Mouse (Mus musculus) hindbrain, embryonic 13.5 days (tissue): ENCODE data around the gene Pank4. TPM values are rescaled to one million over a fixed set of nuclear protein-coding genes. Genes with fewer than 3 reads are reported as not detected.

Source experiments
- ATAC-seq: fragments of 200-750 bp; cut with Nextera tagmentation; 2 replicates; pipeline ENCODE4 v1.8.0; 2017; ENCODE audit warnings: moderate TSS enrichment; ENCODE audit not compliant: low FRiP score
- H3K27ac ChIP-seq: fragments of 300-500 bp; sonication (generic); 2 replicates; pipeline ENCODE4 v1.5.1; 2015; ENCODE audit warnings: inconsistent platforms, mild to moderate bottlenecking, moderate library complexity
- H3K27me3 ChIP-seq: fragments of 300-500 bp; sonication (generic); 2 replicates; pipeline ENCODE4 v1.6.1; 2015; ENCODE audit warnings: mild to moderate bottlenecking, inconsistent platforms
- H3K36me3 ChIP-seq: fragments of 300-500 bp; sonication (generic); 2 replicates; pipeline ENCODE4 v1.6.1; 2015; ENCODE audit warnings: mild to moderate bottlenecking, inconsistent platforms
- H3K4me1 ChIP-seq: fragments of 300-500 bp; sonication (generic); replicated peaks from 2 replicates; pipeline ENCODE4 v1.6.1; 2015; ENCODE audit warnings: inconsistent platforms
- H3K4me2 ChIP-seq: fragments of 300-500 bp; sonication (generic); 2 replicates; pipeline ENCODE4 v1.6.1; 2015; ENCODE audit warnings: inconsistent platforms, mild to moderate bottlenecking, moderate library complexity
- H3K4me3 ChIP-seq: fragments of 300-500 bp; sonication (generic); 2 replicates; pipeline ENCODE4 v1.5.1; 2015; ENCODE audit warnings: mild to moderate bottlenecking, inconsistent platforms
- H3K9ac ChIP-seq: fragments of 300-500 bp; sonication (generic); 2 replicates; pipeline ENCODE4 v1.6.1; 2015; ENCODE audit warnings: mild to moderate bottlenecking, inconsistent platforms
- H3K9me3 ChIP-seq: fragments of 300-500 bp; sonication (generic); 2 replicates; pipeline ENCODE4 v1.6.1; 2016; ENCODE audit warnings: inconsistent platforms
- WGBS: fragments of 180-500 bp; shearing (Covaris S2); methylation state at CpG from one replicate; pipeline ENCODE4 v1.1.7; 2015; 5-methylcytosine and 5-hydroxymethylcytosine counted together
- polyA plus RNA-seq: library from polyadenylated mRNA; unstranded; fragments of >200 nt; fragmentation: Nextera tagmentation; extraction: Ambion mirVana; gene quantifications from 2 replicates; pipeline ENCODE4 v1.2.1, GENCODE M21; 2015

Gene Pank4
- 37.4 and 38.1 TPM in 2 replicates for polyA plus RNA-seq

- Histone ChIP-seq H3K27ac (peak within 1 kb of the TSS; percentile 97), H3K9me3 (no peaks in the 10 kb centered on the region), H3K4me3 (peak within 1 kb of the TSS; percentile 78), H3K4me1 (peaks cover 71% of the 10 kb centered on the region), H3K4me2 (peak within 1 kb of the TSS; percentile 89), H3K27me3 (peaks cover 31% of the 10 kb centered on the region), H3K36me3 (peaks cover 2% of the 10 kb centered on the region), H3K9ac (peak within 1 kb of the TSS; percentile 90)
- WGBS, result under 1% methylated on average over 64 of the region's 66 CpGs
- peak; percentile 91 for ATAC-seq
These were observed at the start of gene Pank4 for GRCm38 (mm10) chr4:154963901-154964580. Gene Pank4, plus strand, starts transcription at chr4:154964123.

DNA sequence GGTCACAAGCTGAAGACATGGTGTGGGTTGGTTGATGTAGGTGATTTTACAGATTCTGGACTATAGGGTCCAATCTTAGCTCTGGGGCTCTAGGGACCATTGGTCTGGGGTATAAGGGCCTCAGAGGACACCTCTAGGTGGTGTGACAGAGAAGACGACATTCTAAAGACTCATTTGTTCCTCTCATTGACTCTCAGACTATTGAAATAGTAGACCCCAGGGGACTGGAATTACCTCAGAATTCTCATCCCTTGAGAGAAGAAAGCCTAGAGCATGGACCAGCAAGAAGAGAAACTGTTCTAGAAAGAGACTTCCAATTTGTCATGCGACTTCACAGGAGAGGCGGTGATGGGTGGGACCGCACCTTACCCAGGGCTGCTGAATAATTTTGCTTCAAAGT is 49.7 kb upstream of the Pank4 start:
- Histone ChIP-seq H3K4me2 (no peak overlapping the region), H3K27ac (no peak overlapping the region), H3K9me3 (no peaks in the 10 kb centered on the region), H3K4me1 (0 out of 2 replicates have a peak, but pooled peaks cover 6% of the 10 kb centered on the region), H3K27me3 (no peaks in the 10 kb centered on the region), H3K4me3 (no peak overlapping the region), H3K9ac (no peak overlapping the region), H3K36me3 (no peaks in the 10 kb centered on the region)
- 92% methylated on average over 4 of the region's 4 CpGs for WGBS
- no peak for ATAC-seq

DNA sequence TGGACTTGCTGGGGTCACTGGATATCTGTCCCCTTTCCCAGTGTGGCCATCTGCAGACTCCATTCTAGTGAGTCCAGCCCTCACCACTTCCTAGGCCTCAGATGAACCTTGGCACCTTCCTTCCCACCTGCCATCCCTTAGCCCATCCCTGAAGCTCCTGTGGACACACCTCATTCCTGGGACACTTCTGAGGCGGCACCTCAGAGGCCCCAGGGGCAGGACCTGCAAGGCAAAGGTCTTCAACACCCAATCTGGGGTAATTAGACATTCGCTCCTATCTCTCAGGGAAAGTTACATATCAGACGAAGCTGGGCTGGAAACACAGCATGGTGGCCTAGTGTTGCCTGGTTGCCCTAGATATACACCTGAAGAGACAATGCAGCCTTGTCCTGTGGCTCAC is 49.2 kb upstream of the Pank4 start:
- Histone ChIP-seq H3K4me2 (no peak overlapping the region), H3K9ac (no peak overlapping the region), H3K27me3 (no peaks in the 10 kb centered on the region), H3K36me3 (no peaks in the 10 kb centered on the region), H3K4me3 (no peak overlapping the region), H3K9me3 (no peaks in the 10 kb centered on the region), H3K27ac (no peak overlapping the region), H3K4me1 (0 out of 2 replicates have a peak, but pooled peaks cover 6% of the 10 kb centered on the region)
- 92% methylated on average over 3 of the region's 3 CpGs for WGBS
- no peak for ATAC-seq

- WGBS, result 85% methylated on average over 10 of the region's 10 CpGs
- no peak for ATAC-seq
- Histone ChIP-seq H3K36me3 (no peaks in the 10 kb centered on the region), H3K4me1 (0 out of 2 replicates have a peak, but pooled peaks cover 6% of the 10 kb centered on the region), H3K27ac (no peak overlapping the region), H3K4me3 (no peak overlapping the region), H3K27me3 (no peaks in the 10 kb centered on the region), H3K9ac (no peak overlapping the region), H3K9me3 (no peaks in the 10 kb centered on the region), H3K4me2 (no peak overlapping the region)
These were observed 48.6 kb upstream of the Pank4 start for GRCm38 (mm10) chr4:154915286-154915685.

DNA sequence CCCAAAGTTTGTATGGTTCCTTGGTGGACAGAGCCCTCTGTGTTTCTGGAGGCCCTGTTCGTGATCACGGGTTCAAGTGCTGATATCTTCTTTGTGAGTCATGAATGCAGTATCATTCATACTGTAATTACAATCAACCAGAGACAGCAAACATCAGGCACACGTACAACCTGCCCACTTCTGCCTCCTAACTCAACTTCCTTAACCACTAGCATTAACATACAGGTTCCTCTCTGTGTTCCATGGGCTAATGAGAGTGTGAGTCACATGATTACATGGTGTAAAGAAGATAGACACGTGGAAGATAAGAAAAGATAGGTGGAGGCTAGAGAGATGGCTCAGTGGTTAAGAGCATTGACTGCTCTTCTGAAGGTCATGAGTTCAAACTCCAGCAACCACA is 47.3 kb upstream of the Pank4 start:
- Histone ChIP-seq H3K4me2 (no peak overlapping the region), H3K4me1 (no peaks in the 10 kb centered on the region), H3K9me3 (no peaks in the 10 kb centered on the region), H3K4me3 (no peak overlapping the region), H3K27ac (no peak overlapping the region), H3K36me3 (no peaks in the 10 kb centered on the region), H3K9ac (no peak overlapping the region), H3K27me3 (no peaks in the 10 kb centered on the region)
- ATAC-seq, result no peak
- 89% methylated on average over 4 of the region's 4 CpGs for WGBS

- no peak for ATAC-seq
- Histone ChIP-seq H3K27ac (no peak overlapping the region), H3K9ac (no peak overlapping the region), H3K4me1 (no peaks in the 10 kb centered on the region), H3K4me3 (no peak overlapping the region), H3K9me3 (no peaks in the 10 kb centered on the region), H3K36me3 (no peaks in the 10 kb centered on the region), H3K4me2 (no peak overlapping the region), H3K27me3 (peaks cover 3% of the 10 kb centered on the region; the same call in 1 of the 2 replicates)
- WGBS, result 84% methylated on average over 4 of the region's 4 CpGs
These were observed 41.6 kb upstream of the Pank4 start for GRCm38 (mm10) chr4:154922291-154922690.

DNA sequence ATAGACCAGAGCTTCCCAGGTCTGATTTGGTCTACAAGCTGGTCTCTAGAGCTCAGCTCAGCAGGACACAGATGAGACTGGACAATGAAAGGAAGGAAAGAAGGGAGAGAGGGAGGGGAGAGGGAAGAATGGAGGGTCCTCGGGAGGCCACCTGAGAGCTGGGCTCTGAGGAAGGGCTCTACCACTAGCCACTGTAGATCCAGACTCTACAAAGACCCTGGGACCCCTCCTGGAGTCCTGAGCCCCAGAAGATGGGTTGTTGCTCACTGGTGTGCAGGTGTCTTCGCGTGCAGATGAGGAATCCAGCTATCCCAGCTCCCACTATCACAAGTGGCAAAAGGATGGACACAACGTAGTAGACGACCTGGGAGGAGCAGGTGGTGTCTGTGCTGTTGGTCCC is 41.0 kb upstream of the Pank4 start:
- Histone ChIP-seq H3K27ac (no peak overlapping the region), H3K9ac (no peak overlapping the region), H3K4me2 (no peak overlapping the region), H3K4me1 (peaks cover 4% of the 10 kb centered on the region; the same call in 1 of the 2 replicates), H3K36me3 (no peaks in the 10 kb centered on the region), H3K27me3 (peaks cover 3% of the 10 kb centered on the region; the same call in 1 of the 2 replicates), H3K9me3 (no peaks in the 10 kb centered on the region), H3K4me3 (no peak overlapping the region)
- ATAC-seq, result no peak
- 90% methylated on average over 5 of the region's 5 CpGs for WGBS

DNA sequence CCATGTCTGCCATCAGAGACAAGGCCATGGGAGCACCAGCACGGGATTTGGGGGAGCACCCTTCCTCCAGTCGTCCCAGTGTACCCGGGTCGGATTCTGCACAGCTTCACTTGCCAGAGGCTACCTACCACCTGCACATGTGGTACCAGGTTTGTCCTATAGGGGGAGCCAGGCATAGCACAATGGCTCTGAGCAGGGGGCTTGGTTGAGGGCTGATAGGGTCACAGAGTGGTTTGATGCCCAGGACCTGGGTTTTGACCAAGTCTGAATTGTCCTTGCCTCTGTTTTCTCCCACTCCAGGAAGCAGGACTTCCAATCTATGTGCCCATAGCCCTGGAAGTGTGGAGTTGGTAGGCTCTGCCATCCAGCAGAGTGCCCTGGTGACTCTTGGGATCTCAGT is 38.5 kb upstream of the Pank4 start:
- Histone ChIP-seq H3K27me3 (peaks cover 3% of the 10 kb centered on the region; the same call in 1 of the 2 replicates), H3K36me3 (no peaks in the 10 kb centered on the region), H3K9me3 (no peaks in the 10 kb centered on the region), H3K27ac (no peak overlapping the region), H3K4me2 (no peak overlapping the region), H3K9ac (no peak overlapping the region), H3K4me1 (peaks cover 10% of the 10 kb centered on the region), H3K4me3 (no peak overlapping the region)
- no peak for ATAC-seq
- 61% methylated on average over 4 of the region's 4 CpGs for WGBS

DNA sequence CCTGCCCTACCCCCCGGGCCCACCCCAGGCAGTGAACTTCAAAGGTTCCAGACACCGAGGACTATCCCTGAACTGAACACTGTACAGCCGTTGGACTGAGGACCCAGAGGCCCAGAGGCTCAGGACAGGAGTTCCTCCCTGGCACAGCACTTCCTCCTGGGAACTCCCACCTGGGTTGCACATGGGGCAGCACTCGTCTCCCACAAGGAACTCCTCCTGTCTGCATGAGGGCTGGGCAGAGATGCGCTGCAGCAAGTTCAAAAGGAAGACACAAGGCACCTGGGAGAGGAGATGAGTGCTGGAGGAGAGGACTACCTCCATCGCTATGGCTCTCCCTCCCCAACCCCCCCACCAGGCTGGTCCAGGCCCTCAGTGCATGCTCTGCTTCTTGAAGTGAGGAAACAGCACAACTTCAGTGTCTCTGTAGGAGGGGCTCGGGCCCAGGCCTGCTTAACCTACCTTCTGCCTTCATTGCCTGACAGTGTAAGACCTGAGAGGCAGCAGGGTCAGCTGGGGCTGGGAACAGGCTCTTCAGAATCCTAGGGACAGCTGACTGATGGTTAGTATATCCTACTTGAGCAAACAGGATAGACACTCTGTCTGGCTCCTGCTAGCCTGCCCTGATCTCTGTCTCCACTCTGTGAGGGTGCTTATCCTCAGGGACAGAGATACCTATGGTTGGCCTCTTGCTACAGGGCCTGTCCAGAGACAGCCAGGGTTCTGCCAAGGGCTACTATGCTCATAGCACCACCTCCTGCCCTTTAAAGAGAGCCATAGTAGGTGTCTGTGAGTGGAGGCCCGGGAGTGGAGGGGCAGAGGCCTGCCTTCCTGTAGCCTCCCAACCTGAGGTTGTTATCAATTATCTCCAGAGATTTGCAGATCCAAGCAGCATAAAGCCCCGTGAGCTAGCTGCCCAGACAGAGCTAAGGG is 36.7 kb upstream of the Pank4 start:
- H3K9ac ChIP-seq, result no peak overlapping the region
- H3K4me3 ChIP-seq, result no peak overlapping the region
- no peak overlapping the region for H3K4me2 ChIP-seq
- H3K9me3 ChIP-seq, result no peaks in the 10 kb centered on the region
- H3K36me3 ChIP-seq, result no peaks in the 10 kb centered on the region
- peaks cover 3% of the 10 kb centered on the region; the same call in 1 of the 2 replicates for H3K27me3 ChIP-seq
- no peak for ATAC-seq
- peaks cover 10% of the 10 kb centered on the region for H3K4me1 ChIP-seq
- 71% methylated on average over 9 of the region's 9 CpGs for WGBS
- no peak overlapping the region for H3K27ac ChIP-seq

- Histone ChIP-seq H3K27me3 (peaks cover 3% of the 10 kb centered on the region; the same call in 1 of the 2 replicates), H3K27ac (no peak overlapping the region), H3K36me3 (no peaks in the 10 kb centered on the region), H3K9ac (no peak overlapping the region), H3K4me3 (no peak overlapping the region), H3K4me2 (no peak overlapping the region), H3K9me3 (no peaks in the 10 kb centered on the region), H3K4me1 (peaks cover 10% of the 10 kb centered on the region)
- WGBS, result 69% methylated on average over 5 of the region's 5 CpGs
- ATAC-seq, result no peak
These were observed 36.0 kb upstream of the Pank4 start for GRCm38 (mm10) chr4:154927899-154928337.

DNA sequence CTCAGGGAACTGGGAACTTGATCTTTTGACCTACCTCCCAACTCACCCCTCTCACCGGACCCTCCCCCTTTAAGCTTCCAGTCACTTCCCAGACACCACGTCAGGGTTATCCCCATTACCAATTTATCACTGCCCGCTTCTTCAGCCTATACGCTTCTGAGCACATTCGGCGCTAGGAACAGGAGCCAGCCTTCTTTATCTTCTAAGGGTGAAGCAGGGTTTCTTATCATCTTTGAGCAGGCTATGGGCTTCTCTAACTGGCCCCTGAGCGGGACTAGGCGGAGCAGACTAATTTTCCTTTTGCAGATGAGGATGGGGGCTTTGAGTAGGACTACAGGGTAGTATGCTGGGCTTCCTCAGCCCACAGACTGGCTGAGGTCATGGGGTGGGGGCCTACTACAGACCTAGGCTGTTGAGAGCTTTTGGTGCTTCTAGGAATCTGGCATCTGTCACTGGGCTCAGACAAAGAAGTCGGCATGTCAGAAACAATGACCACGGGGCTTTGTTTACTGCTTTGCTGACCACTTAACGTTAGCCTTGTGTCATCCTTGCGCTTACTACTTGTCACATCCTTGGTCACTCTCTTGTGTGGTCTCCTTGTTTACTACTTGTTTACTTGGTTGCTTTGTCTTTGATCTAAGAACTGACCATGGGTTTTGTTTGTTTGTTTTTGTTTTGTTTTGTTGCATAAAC is 35.4 kb upstream of the Pank4 start, which contains the start of gene Tnfrsf14:
Gene Tnfrsf14 (minus strand): TSS at position 169 of the 693 bp plus-strand sequence.
- Histone ChIP-seq H3K4me2 (no peak within 1 kb of the TSS), H3K9ac (no peak within 1 kb of the TSS), H3K27ac (no peak within 1 kb of the TSS), H3K36me3 (no peaks in the 10 kb centered on the region), H3K27me3 (peaks cover 3% of the 10 kb centered on the region; the same call in 1 of the 2 replicates), H3K4me1 (peaks cover 12% of the 10 kb centered on the region), H3K4me3 (no peak within 1 kb of the TSS), H3K9me3 (no peaks in the 10 kb centered on the region)
- no peak for ATAC-seq
- 42% methylated on average over 12 of the region's 12 CpGs for WGBS
